Mouse (Mus musculus) liver, embryonic 13.5 days (tissue): ENCODE data around the gene Etfb. TPM values are rescaled to one million over a fixed set of nuclear protein-coding genes. Genes with fewer than 3 reads are reported as not detected.

ENCODE experiments used
- ATAC-seq: fragments of 200-750 bp; cut with Nextera tagmentation; 2 replicates; pipeline ENCODE4 v1.8.0; 2017; ENCODE audit warnings: low read depth, mild to moderate bottlenecking, moderate number of reproducible peaks, moderate library complexity
- DNase-seq: peaks from one replicate; pipeline ENCODE4 v3.0.0; 2022
- H3K27ac ChIP-seq: fragments of 300-500 bp; sonication (generic); 2 replicates; pipeline ENCODE4 v1.5.1; 2015; ENCODE audit warnings: moderate library complexity, mild to moderate bottlenecking, inconsistent platforms
- H3K27me3 ChIP-seq: fragments of 300-500 bp; sonication (generic); 2 replicates; pipeline ENCODE4 v1.6.1; 2015; ENCODE audit warnings: mild to moderate bottlenecking, inconsistent platforms
- H3K36me3 ChIP-seq: fragments of 300-500 bp; sonication (generic); 2 replicates; pipeline ENCODE4 v1.6.1; 2015; ENCODE audit warnings: mild to moderate bottlenecking, inconsistent platforms
- H3K4me1 ChIP-seq: fragments of 300-500 bp; sonication (generic); replicated peaks from 2 replicates; pipeline ENCODE4 v1.6.1; 2015; ENCODE audit warnings: inconsistent platforms
- H3K4me2 ChIP-seq: fragments of 300-500 bp; sonication (generic); 2 replicates; pipeline ENCODE4 v1.6.1; 2015; ENCODE audit warnings: inconsistent platforms, mild to moderate bottlenecking, moderate library complexity
- H3K4me3 ChIP-seq: fragments of 300-500 bp; sonication (generic); replicated peaks from 2 replicates; pipeline ENCODE4 v1.5.1; 2015; ENCODE audit warnings: mild to moderate bottlenecking, inconsistent platforms
- H3K9ac ChIP-seq: fragments of 300-500 bp; sonication (generic); 2 replicates; pipeline ENCODE4 v1.6.1; 2015; ENCODE audit warnings: mild to moderate bottlenecking, inconsistent platforms
- H3K9me3 ChIP-seq: fragments of 300-500 bp; sonication (generic); replicated peaks from 2 replicates; pipeline ENCODE4 v1.6.1; 2016; ENCODE audit warnings: inconsistent platforms
- WGBS: fragments of 180-500 bp; shearing (Covaris S2); methylation state at CpG from one replicate; pipeline ENCODE4 v1.1.7; 2015; ENCODE audit not compliant: insufficient replicate concordance; 5-methylcytosine and 5-hydroxymethylcytosine counted together
- polyA plus RNA-seq: library from polyadenylated mRNA; unstranded; fragments of >200 nt; fragmentation: Nextera tagmentation; extraction: Ambion mirVana; gene quantifications from 2 replicates; pipeline ENCODE4 v1.2.1, GENCODE M21; 2015

Etfb gene
- polyA plus RNA-seq, 1 experiment from 2014 or later, result 252 TPM

DNA sequence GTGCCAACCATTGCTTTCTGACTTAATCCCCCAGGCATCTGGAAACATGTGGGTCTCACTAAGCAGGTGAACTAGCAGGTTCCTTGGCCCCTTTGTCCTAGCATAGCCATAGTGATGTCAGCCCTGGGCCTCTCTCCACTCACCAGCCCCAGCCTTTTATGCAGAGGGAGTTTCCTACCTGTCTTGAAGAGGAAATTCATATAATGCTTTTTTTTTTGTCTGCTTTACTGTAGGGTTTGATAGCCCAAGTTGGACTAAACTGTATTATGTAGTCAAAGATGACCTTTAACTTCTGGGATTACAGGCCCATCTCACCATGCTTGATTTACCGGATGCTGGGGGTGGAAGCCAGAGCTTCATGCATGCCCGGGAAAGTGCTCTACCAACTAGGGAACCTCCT, 5.9 kb downstream of the Etfb start:
- H3K9ac ChIP-seq, result no peak overlapping the region
- H3K4me2 ChIP-seq, result no peak overlapping the region
- no peak overlapping the region for H3K27ac ChIP-seq
- peaks cover 41% of the 10 kb centered on the region for H3K36me3 ChIP-seq
- H3K4me1 ChIP-seq, result peaks cover 63% of the 10 kb centered on the region
- DNase-seq, result no peak
- H3K27me3 ChIP-seq, result no peaks in the 10 kb centered on the region
- 90% methylated on average over 2 of the region's 2 CpGs for WGBS
- no peaks in the 10 kb centered on the region for H3K9me3 ChIP-seq
- no peak overlapping the region for H3K4me3 ChIP-seq
- ATAC-seq, result no peak

DNA sequence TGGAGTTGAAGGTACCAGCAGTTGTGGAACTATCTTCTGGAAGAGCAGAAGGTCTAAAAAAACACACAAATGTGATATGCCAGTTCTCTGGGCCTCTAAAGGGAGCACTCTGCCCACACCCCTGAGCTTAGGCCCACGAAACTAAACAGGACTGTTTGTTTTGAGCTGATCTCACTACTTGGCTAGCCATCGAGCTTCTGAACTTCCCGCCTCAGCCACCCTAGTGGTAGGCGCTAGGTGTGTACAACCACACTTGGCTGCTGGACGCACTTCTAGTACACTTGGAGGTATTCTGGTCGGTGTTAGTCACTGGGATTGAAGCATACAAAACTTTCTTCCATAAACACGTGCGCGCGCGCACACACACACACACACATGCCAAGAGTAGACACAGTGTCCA, 7.8 kb downstream of the Etfb start:
- Histone ChIP-seq H3K27ac (no peak overlapping the region), H3K27me3 (no peaks in the 10 kb centered on the region), H3K9ac (no peak overlapping the region), H3K4me2 (no peak overlapping the region), H3K4me1 (peaks cover 45% of the 10 kb centered on the region), H3K9me3 (no peaks in the 10 kb centered on the region), H3K4me3 (no peak overlapping the region), H3K36me3 (peaks cover 60% of the 10 kb centered on the region)
- no peak for DNase-seq
- WGBS, result 89% methylated on average over 11 of the region's 11 CpGs
- ATAC-seq, result no peak

GRCm38 (mm10) chr7:43452609-43453008, 8.7 kb downstream of the Etfb start:
- Histone ChIP-seq H3K4me1 (peaks cover 37% of the 10 kb centered on the region), H3K9ac (no peak overlapping the region), H3K4me2 (no peak overlapping the region), H3K36me3 (peaks cover 69% of the 10 kb centered on the region), H3K27me3 (no peaks in the 10 kb centered on the region), H3K9me3 (no peaks in the 10 kb centered on the region), H3K27ac (no peak overlapping the region), H3K4me3 (no peak overlapping the region)
- DNase-seq, result no peak
- peak; percentile 45; the same call in 1 of the 2 replicates for ATAC-seq
- WGBS, result 36% methylated on average over 4 of the region's 4 CpGs

DNA sequence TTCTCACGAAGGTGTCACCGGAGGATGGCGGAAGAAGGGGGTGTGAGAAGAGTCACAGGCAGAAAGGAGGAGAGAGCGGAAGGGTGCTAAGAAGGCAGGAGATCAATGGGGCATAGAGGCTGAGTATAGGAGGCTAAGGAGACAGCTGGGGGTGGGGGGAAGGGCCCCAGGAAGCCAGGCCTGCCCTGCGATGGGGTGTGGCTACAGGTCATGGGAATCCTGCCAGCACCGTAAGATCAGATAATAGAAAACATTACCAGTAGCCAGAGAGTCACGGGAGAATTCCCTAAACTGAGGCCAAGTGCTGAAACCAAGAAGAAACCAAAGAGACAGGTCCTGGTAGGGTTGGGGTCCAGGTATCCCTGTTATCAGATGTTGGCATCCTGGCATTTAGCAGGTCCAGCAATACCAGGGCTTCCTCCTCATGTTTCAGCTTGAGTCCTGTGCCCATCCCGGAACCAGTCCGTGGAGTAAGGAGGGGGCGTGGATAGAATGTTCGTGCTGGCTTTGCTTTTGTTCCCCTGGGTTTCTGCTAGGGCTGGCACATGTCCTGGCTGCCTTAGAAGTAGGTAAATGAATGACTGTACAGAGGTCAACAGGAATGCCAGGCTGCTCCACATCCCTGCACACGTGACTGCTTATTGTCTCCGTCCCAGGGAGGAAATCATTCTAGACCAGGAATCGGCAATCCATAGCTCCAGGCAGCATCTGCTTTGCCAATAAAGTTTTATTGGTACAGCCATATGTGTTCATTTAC, 9.9 kb downstream of the Etfb start:
- Histone ChIP-seq H3K4me1 (peaks cover 26% of the 10 kb centered on the region), H3K27me3 (no peaks in the 10 kb centered on the region), H3K4me3 (no peak overlapping the region), H3K4me2 (no peak overlapping the region), H3K9me3 (no peaks in the 10 kb centered on the region), H3K36me3 (peaks cover 72% of the 10 kb centered on the region), H3K27ac (no peak overlapping the region), H3K9ac (no peak overlapping the region)
- no peak for DNase-seq
- WGBS, result 74% methylated on average over 14 of the region's 14 CpGs
- ATAC-seq, result no peak

- no peak overlapping the region for H3K27ac ChIP-seq
- no peaks in the 10 kb centered on the region for H3K27me3 ChIP-seq
- peaks cover 72% of the 10 kb centered on the region for H3K36me3 ChIP-seq
- 75% methylated on average over 6 of the region's 6 CpGs for WGBS
- DNase-seq, result no peak
- no peaks in the 10 kb centered on the region for H3K9me3 ChIP-seq
- H3K9ac ChIP-seq, result no peak overlapping the region
- peaks cover 20% of the 10 kb centered on the region for H3K4me1 ChIP-seq
- no peak overlapping the region for H3K4me2 ChIP-seq
- no peak overlapping the region for H3K4me3 ChIP-seq
- no peak for ATAC-seq
Measured at GRCm38 (mm10) chr7:43454371-43454770, 10.5 kb downstream of the Etfb start.

DNA sequence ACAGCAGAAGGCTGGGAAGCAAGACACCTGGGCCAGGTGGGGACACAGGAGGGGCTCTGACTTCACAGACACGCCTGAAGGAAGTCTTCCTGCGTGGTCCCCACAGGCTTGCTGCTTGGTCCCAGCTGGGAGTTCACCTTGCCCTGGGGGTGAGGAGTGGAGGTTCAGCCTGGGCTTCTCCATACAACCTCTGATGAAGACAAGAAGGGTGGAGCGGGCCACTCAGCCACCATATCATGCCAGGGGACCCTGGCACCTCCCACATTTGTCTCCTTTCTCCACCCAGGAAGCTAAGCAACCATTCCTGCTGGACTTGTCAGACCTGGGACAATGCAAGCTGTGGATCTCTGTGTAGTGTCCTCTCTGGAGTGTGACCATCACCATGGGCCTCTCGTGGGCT, 19.0 kb downstream of the Etfb start, which contains the start of gene Vsig10l:
Gene Vsig10l, plus strand, starts transcription at position 301 of the 400 bp plus-strand sequence.
- WGBS, result 64% methylated on average over 4 of the region's 4 CpGs
- H3K9me3 ChIP-seq, result no peaks in the 10 kb centered on the region
- no peak for DNase-seq

DNA sequence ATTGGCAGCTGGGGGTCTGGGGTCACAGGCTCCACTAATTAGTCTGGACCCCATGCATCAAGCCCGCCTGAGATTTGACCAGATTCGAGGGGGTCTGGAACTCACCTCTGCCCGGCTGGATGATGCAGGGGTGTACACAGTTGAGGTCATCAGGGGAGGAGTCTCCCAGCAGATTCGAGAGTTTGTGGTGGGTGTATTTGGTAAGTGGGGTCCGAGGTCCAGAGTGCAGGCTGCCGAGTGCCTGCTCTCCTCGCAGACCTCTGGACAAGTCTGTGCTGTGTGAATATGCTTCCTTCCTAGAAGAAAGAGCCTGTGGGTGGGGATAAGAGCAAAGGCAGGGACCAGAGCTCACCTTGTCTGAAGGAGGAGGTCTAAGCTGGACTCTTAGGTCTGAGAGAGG, 20.1 kb downstream of the Etfb start:
- no peak for DNase-seq
- H3K4me2 ChIP-seq, result no peak overlapping the region
- 68% methylated on average over 7 of the region's 7 CpGs for whole genome bisulfite sequencing
- no peak overlapping the region for H3K27ac ChIP-seq
- no peaks in the 10 kb centered on the region for H3K36me3 ChIP-seq
- no peak for ATAC-seq
- peaks cover 22% of the 10 kb centered on the region for H3K4me1 ChIP-seq
- peaks cover 18% of the 10 kb centered on the region for H3K27me3 ChIP-seq
- H3K9ac ChIP-seq, result no peak overlapping the region
- H3K9me3 ChIP-seq, result no peaks in the 10 kb centered on the region
- no peak overlapping the region for H3K4me3 ChIP-seq

More for the DNA sequence above, 19.0 kb downstream of the Etfb start, which contains the start of gene Vsig10l:
- H3K4me3 ChIP-seq, result no peak within 1 kb of the TSS
- no peak within 1 kb of the TSS for H3K4me2 ChIP-seq
- peaks cover 18% of the 10 kb centered on the region for H3K27me3 ChIP-seq
- peaks cover under 1% of the 10 kb centered on the region; the same call in 1 of the 2 replicates for H3K36me3 ChIP-seq
- no peak within 1 kb of the TSS for H3K9ac ChIP-seq
- no peak within 1 kb of the TSS for H3K27ac ChIP-seq
- no peak for ATAC-seq
- peaks cover 22% of the 10 kb centered on the region for H3K4me1 ChIP-seq

DNA sequence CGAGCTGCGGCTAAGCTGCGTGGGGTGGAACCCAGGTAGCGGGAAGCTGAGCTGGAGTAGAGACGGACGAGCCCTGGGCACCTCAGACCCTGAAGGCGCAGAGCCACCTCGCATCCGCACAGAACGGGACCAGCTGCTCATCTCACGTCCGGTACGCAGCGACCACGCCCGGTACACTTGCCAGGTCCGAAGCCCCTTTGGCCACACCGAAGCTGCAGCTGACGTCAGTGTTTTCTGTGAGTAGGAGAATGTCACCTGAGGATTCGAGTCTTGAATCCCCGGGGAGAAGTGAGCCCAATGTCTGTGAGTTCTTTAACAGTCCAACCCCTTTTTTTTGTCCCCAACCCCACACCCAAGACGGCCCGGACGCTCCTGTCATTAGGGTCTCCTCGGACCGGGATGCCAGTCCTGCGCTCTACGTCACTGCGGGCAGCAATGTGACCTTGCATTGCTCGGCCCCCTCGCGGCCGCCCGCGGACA, 21.0 kb downstream of the Etfb start:
- H3K4me2 ChIP-seq, result peak overlapping the region; percentile 94
- peak overlapping the region; percentile 63 for H3K4me3 ChIP-seq
- DNase-seq (no peak), ATAC-seq (no peak)
- H3K27ac ChIP-seq, result no peak overlapping the region
- WGBS, result 4% methylated on average over 35 of the region's 35 CpGs
- peak overlapping the region; percentile 66 for H3K9ac ChIP-seq
- H3K4me1 ChIP-seq, result peaks cover 22% of the 10 kb centered on the region
- no peaks in the 10 kb centered on the region for H3K36me3 ChIP-seq
- peaks cover 18% of the 10 kb centered on the region for H3K27me3 ChIP-seq
- H3K9me3 ChIP-seq, result no peaks in the 10 kb centered on the region

- Histone ChIP-seq H3K4me2 (peak overlapping the region; percentile 94), H3K27ac (no peak overlapping the region), H3K4me1 (peaks cover 22% of the 10 kb centered on the region), H3K9ac (peak overlapping the region; percentile 66), H3K36me3 (no peaks in the 10 kb centered on the region), H3K9me3 (no peaks in the 10 kb centered on the region), H3K27me3 (peaks cover 18% of the 10 kb centered on the region), H3K4me3 (peak overlapping the region; percentile 63)
- ATAC-seq, result peak; percentile 89
- under 1% methylated on average over 33 of the region's 33 CpGs for WGBS
- DNase-seq, result peak; percentile 89
Measured at GRCm38 (mm10) chr7:43465344-43466098, 21.6 kb downstream of the Etfb start.

- H3K27ac ChIP-seq, result no peak overlapping the region
- peak; percentile 53 for ATAC-seq
Measured at GRCm38 (mm10) chr7:43466099-43466694, 22.3 kb downstream of the Etfb start.

GRCm38 (mm10) chr7:43470373-43470772, 26.5 kb downstream of the Etfb start:
- Histone ChIP-seq H3K4me2 (no peak overlapping the region), H3K27me3 (peaks cover 14% of the 10 kb centered on the region), H3K9ac (no peak overlapping the region), H3K9me3 (no peaks in the 10 kb centered on the region), H3K36me3 (no peaks in the 10 kb centered on the region), H3K4me3 (no peak overlapping the region), H3K27ac (no peak overlapping the region), H3K4me1 (peaks cover 11% of the 10 kb centered on the region)
- no peak for ATAC-seq
- 28% methylated on average over 8 of the region's 8 CpGs for WGBS
- peak; percentile 30 for DNase-seq

More at GRCm38 (mm10) chr7:43466099-43466694, 22.3 kb downstream of the Etfb start:
- peak overlapping the region; percentile 94 for H3K4me2 ChIP-seq
- WGBS, result under 1% methylated on average over 33 of the region's 33 CpGs
- DNase-seq, result peak; percentile 71
- no peaks in the 10 kb centered on the region for H3K36me3 ChIP-seq
- H3K4me1 ChIP-seq, result peaks cover 22% of the 10 kb centered on the region
- peaks cover 18% of the 10 kb centered on the region for H3K27me3 ChIP-seq
- H3K4me3 ChIP-seq, result peak overlapping the region; percentile 63
- H3K9me3 ChIP-seq, result no peaks in the 10 kb centered on the region
- peak overlapping the region; percentile 60 for H3K9ac ChIP-seq
